Mouse (Mus musculus) ES-CJ7 (cell line): Measurements from ENCODE around the gene Gm13102.
"Not testable (repeated sequence)": the region's sequence is repeated elsewhere in the genome, so short reads cannot be mapped to it uniquely, and the experiment has no call there.

Experiments
- DNase-seq: peaks from one replicate; pipeline ENCODE4 v3.0.0; 2011; ENCODE audit warnings: low read depth, low spot score

Gm13102 gene

GRCm38 (mm10) chr4:144106174-144106573, at the start of gene Gm13102:
TSS of gene Gm13102 (plus strand) at chr4:144106474.
- DNase-seq, result not testable (repeated sequence)

- not testable (repeated sequence) for DNase-seq
Observed at GRCm38 (mm10) chr4:144058826-144059225, 47.4 kb upstream of the Gm13102 start, which contains the start of gene Pramel4. TSS of gene Pramel4 (plus strand) at chr4:144059126.
